Mouse (Mus musculus): Measurements from ENCODE around the gene Cfap100.

Gene Cfap100

DNA sequence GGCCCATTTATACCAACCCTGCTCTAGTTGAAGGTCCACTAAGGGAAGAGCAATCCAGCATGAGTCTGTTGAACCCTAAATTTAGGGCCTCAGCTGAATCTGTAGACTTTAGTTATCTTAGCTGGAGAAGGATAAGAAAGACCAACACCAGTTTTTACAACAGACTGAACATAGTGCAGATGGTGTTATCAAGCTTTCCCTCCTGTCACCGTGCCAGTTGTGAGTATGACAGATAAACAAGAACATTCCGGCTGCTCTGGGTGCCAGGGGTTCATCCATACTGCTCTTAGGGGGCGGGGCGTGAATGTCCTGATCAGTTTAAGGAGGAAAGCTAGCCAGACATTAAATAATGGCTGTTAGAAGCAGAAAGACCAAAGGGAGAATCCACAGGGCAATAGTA lies 54.0 kb downstream of the Cfap100 start:
- DNase-seq, result no peak

DNA sequence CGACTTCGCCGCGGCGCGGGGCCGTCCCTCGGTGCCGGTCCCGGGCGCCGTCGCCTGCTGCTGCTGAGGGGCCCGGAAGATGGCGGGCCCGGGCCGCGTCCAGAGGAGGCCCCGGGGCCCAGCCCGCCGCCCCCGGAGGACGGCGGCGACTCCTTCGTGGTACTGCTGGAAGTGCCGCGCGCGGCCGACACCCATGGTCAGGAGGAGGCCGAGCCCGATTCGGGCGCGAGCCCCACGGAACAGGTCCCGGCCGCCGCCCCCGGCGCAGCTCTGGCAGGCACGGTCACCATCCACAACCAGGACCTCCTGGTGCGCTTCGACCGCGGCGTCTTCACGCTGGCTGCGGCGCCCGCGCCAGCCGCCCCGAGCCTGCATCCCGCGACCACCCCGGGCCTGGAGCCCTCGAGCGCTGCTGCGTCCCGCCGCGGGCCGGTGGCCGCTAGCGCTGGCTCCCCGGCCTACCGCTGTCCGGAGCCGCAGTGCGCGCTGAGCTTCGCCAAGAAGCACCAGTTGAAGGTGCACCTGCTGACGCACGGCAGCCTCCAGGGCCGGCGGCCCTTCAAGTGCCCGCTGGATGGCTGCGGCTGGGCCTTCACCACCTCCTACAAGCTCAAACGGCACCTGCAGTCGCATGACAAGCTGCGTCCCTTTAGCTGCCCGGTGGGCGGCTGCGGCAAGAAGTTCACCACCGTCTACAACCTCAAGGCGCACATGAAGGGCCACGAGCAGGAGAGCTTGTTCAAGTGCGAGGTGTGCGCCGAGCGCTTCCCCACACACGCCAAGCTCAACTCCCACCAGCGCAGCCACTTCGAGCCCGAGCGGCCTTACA lies 58.7 kb downstream of the Cfap100 start:
- DNase-seq, result peak; percentile 12 to 35

DNA sequence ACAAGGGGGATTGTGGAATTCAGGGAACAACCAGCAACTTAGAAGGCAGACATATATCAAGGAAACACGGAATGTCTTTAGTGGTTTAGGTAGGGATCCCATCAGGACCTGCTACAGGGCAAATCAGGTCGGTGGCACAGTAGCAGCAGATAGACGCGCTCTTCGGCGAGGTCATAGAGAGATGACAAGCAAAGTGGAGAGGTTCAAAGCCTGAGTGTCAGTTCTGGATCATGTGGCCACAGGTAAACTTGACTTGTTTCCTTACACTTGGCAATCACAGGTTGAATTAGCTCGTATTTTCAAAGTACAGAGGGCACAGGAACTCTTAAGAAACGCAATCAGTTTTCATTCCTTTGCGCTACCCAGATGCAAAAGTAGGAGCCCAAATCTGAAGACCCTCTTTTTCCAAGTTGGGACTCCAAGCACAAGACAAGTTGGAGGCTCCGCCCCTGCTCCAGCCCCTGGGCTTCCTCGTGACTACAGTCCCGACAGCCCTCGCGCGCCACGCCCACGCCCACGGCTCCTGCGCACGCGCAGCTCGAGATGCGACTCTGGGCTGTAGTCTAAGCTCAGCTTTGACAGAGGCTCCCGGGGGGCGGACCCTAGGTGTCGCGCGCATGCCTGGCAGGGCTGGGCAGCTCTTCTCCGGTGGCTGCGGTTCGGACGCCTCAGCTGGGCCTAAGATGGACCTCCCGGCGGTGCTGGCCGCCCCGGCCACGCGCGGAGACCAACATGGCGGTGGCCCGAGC lies 59.4 kb downstream of the Cfap100 start, which contains the start of gene Zxdc:
Gene Zxdc (plus strand): TSS at position 517 of the 749 bp plus-strand sequence.
- peak; percentile 99 for DNase-seq

DNA sequence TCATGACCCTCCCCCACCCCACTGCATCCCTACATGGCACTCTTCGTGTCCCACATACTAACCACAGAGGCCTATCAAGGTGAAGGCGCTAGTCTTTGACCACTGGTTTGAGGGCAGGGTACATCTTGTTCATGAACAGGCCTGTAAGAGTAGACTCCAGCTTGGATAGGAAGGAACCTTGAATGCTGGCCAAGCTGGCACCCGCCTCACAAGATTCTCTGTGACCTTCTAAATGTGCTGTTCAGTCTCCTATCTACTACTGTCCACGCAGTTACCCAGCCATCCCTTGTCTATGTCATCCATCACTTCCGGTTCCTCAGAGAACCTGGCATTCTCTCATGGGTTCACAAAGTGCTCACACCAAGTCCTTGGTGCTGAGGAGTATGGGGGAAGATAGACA lies 65.3 kb downstream of the Cfap100 start:
- DNase-seq, result no peak

DNA sequence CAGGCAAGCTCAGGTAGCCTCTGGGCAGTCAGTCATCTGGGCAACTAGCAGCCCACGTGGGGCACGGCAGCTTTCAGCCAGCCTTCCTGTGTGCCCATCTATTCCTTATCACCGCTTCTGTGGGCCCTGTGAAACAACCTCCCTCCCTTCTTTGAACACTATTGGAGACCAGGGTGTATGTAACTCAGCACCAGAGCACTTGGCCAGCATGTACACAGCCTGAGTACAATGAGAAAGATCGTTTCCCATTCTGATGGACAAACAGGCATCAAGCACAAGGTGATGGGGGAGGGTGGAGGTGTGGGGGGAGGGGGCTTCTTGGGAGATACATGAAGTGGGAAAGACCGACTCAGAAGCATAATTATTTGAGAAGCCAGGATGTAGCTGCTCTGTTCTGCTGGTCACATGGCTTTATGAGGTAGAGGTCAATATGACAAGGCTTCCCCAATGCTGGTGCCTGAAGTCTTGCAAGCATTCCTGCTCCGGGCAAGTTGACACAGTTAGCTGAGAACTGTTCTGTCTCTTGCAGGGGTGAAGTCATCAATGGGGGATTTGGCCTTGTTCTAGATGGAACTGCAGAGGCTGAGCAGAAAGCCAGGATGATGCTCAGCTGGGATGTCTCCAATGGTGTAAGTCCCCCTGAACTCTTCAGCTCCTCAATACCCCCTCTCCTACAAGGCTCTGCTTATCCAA lies 67.5 kb downstream of the Cfap100 start:
- no peak for DNase-seq

DNA sequence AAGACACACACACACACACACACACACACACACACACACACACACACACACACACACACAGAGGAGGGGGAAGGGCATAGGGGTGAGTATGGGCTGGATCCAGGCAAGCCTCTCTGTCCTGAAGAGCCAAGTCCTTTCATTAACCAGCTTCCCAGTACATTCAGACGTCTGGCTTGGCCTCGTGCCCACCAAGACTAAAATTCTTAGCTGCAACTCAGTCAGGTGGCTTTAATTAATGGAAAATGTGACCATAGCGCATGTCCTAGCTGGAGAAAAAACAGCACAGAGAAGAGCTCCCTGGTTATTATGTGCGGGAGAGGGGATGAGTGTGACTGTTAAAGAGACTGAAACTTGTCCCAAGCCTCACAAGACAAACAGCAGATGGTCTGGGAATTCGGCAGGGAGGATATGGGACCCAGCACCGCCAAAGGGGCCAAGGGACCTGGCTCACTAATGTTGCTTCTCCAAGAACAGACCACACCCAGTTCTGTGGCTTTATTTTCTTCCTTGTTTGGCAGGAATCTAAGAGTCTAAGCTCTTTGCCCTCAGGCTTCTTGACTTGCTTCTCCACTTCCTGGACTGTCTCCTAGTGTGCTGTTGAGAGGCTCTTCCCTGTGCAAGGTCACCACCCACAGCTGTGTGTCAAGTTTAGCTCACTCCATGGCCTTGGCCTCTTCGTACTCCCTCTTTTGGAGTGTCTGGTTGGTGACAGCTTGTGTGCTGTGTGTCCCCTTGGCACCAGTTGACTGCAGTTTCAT lies 68.4 kb downstream of the Cfap100 start:
- peak; percentile 62 to 71 for DNase-seq

DNA sequence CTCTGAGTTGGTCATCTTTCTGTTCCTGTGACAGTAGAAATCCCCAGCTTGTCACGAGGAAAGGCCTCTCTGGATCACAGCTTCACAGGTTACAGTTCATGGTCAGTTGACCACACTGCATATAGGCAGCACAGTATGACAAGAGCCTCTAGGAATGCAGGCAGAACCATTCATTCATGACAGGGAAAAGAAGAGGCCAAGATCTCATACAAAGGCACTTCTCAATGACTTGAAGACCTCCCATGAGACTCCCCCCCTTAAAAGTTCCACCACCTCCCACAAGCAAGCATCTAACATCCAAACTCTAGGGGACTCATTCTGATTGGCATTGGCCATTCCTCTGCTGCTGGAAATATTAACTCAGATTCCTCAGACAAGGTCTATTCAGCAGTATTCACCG lies 69.2 kb downstream of the Cfap100 start:
- DNase-seq, result no peak

DNA sequence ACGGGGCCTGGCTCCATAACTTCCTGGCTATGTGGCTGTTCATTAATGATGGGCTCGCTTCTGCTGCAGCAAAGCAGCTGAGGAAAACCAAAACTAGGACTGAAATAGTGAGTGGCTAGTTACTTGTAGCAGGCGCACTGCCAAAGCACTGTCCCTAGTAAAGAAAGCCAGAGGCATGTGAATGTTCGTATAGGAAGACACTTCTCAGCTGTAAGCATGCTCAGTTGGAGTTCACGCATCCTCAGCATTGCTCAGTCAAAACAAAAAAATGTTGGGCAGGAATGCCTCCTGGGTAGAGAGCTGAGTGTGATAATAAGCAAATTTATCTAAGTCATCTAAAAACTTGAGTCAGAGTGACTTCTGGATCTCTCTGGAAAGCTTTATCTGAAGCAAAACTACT lies 70.5 kb downstream of the Cfap100 start:
- DNase-seq, result no peak
